Mouse (Mus musculus) thymus, adult 2 months (tissue): Measurements from ENCODE around the gene 3110040M04Rik.

Experiments used
- CTCF ChIP-seq: fragments of 200-500 bp; IDR thresholded peaks from 2 replicates; pipeline ENCODE4 v1.5.1; 2012; ENCODE audit warnings: mild to moderate bottlenecking, control low read depth, low read length, moderate library complexity, borderline replicate concordance; ENCODE audit not compliant: control insufficient read depth, poor library complexity, insufficient read depth; ENCODE audit errors: extremely low read depth
- POLR2A ChIP-seq: fragments of 200-500 bp; IDR thresholded peaks from 2 replicates; pipeline ENCODE4 v1.6.1; 2012; ENCODE audit warnings: mild to moderate bottlenecking, low read length, control low read depth, moderate library complexity; ENCODE audit not compliant: control insufficient read depth, poor library complexity, insufficient read depth; ENCODE audit errors: extremely low read depth

- TF ChIP-seq CTCF: no peak
- no peak for TF ChIP-seq POLR2A
These were observed 15.1 kb downstream of the 3110040M04Rik start for GRCm38 (mm10) chr1:151219045-151219444.
